Mouse (Mus musculus): Measurements from ENCODE around the gene Nog. TPM values are rescaled to one million over a fixed set of nuclear protein-coding genes. Genes with fewer than 3 reads are reported as not detected.

Nog gene
- polyA plus RNA-seq, 1 experiment from 2014 or later, result 6.8 TPM

- no peak overlapping the region for H3K4me2 ChIP-seq (replicated peaks)
- no peak overlapping the region for H3K9ac ChIP-seq
- H3K27ac ChIP-seq, result no peak overlapping the region
- no peaks in the 10 kb centered on the region for H3K36me3 ChIP-seq
- WGBS, result 65% methylated on average over 7 of the region's 7 CpGs
- ATAC-seq (ENCODE audit: insufficient number of reproducible peaks, insufficient read depth, low FRiP score, low TSS enrichment), result no peak
- no peaks in the 10 kb centered on the region for H3K9me3 ChIP-seq
- H3K27me3 ChIP-seq, result no peaks in the 10 kb centered on the region
- H3K4me1 ChIP-seq, result peaks cover 5% of the 10 kb centered on the region; the same call in 1 of the 2 replicates
- no peak overlapping the region for H3K4me3 ChIP-seq
Measured at GRCm38 (mm10) chr11:89259338-89259915, 42.7 kb downstream of the Nog start.

GRCm38 (mm10) chr11:89257893-89258292 is 44.2 kb downstream of the Nog start:
- WGBS, result 46% methylated on average over 2 of the region's 2 CpGs
- Histone ChIP-seq H3K9me3 (no peaks in the 10 kb centered on the region), H3K27me3 (no peaks in the 10 kb centered on the region), H3K4me2 (replicated peaks) (no peak overlapping the region), H3K4me1 (no peaks in the 10 kb centered on the region), H3K36me3 (no peaks in the 10 kb centered on the region), H3K4me3 (no peak overlapping the region), H3K27ac (no peak overlapping the region), H3K9ac (no peak overlapping the region)
- ATAC-seq (ENCODE audit: insufficient number of reproducible peaks, insufficient read depth, low FRiP score, low TSS enrichment), result no peak

DNA sequence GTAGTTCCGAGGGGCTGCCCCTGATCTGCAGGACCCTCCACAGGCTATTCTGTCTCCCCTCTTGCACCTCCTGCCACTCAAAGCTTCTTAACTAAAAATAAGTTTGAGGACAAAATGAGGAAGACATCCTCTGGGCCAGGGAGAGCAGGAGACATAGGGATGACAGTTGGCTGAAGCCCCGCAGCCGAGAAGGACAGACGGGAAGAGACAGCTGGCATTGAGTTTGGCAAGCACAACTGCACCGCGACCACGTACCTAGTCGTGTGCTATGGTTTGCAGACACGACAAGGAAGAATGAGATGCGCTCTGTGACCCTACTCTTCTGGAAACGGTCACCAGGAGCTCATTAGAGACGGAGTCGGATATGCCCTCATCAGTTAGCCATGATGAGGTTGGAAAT is 48.2 kb downstream of the Nog start:
- H3K27ac ChIP-seq, result no peak overlapping the region
- H3K27me3 ChIP-seq, result no peaks in the 10 kb centered on the region
- WGBS, result 83% methylated on average over 13 of the region's 13 CpGs
- ATAC-seq (ENCODE audit: insufficient number of reproducible peaks, insufficient read depth, low FRiP score, low TSS enrichment), result no peak
- H3K4me3 ChIP-seq, result no peak overlapping the region
- H3K9ac ChIP-seq, result no peak overlapping the region
- no peaks in the 10 kb centered on the region for H3K9me3 ChIP-seq
- H3K36me3 ChIP-seq, result no peaks in the 10 kb centered on the region
- H3K4me2 ChIP-seq (replicated peaks), result no peak overlapping the region
- no peaks in the 10 kb centered on the region for H3K4me1 ChIP-seq

Other genes with a start within 250 kb of the Nog start
- 6.5 and 6.6 TPM in 2 replicates for gene Dgke, start 235.5 kb downstream of the Nog start, polyA plus RNA-seq (2016; fragmentation: Nextera tagmentation; extraction: Ambion mirVana)
- gene Gm525, start 228.5 kb downstream of the Nog start, polyA plus RNA-seq (2016; fragmentation: Nextera tagmentation; extraction: Ambion mirVana), result 0.32 TPM in 1 of 2 replicates, not detected in the other

Measured in embryonic facial prominence, embryonic 12.5 days (tissue).